Mouse (Mus musculus) urinary bladder, postnatal 14 days (tissue): ENCODE measurements around the gene Bmf.

Experiments used
- DNase-seq: peaks from one replicate; pipeline ENCODE4 v3.0.0; 2021; ENCODE audit warnings: low spot score

Bmf gene

DNA sequence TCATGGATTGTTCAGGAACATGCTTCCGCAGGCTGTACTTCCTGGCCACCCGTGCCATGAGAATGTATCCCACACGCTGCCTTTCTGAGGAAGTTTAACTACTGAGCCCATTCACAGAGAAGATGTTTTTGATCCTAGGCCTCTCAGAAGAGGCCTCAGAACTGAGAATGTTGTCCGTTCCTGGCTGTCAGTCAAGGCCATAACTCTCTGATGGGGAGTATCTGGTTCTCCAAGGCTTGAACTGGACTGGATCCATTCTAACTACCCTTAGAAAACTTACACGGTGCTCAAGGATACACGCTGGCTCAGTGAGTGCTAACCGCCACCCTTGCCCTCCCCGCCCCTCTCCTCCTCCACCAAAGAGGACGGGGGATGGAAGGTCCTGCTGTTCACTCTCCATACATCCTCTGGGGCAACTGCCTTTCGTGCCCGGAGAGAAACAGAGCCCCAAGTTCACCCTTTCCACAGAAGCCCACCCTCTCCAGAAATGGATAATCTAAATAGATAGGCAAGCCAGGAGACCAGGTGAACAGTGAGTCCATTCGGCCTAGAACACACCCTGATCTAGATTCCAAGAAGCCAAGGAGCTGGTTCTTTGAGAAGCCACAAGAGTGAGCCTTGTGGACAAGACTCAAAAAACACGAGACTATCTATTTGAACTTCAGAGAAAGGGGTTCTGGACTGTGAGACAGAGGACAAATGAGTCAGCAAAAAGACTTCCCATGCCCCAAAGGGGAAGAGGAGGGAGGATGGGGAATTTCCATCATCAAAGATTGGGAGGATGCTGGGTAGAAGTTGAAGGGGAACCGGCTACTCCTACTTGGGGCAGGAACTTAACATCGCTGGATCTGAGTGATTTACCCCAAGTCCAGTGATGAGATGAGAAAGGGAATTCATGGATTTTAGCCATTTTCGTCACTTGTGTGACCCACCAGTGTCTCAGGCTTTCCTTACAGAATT lies 36.8 kb downstream of the Bmf start:
- no peak for DNase-seq

DNA sequence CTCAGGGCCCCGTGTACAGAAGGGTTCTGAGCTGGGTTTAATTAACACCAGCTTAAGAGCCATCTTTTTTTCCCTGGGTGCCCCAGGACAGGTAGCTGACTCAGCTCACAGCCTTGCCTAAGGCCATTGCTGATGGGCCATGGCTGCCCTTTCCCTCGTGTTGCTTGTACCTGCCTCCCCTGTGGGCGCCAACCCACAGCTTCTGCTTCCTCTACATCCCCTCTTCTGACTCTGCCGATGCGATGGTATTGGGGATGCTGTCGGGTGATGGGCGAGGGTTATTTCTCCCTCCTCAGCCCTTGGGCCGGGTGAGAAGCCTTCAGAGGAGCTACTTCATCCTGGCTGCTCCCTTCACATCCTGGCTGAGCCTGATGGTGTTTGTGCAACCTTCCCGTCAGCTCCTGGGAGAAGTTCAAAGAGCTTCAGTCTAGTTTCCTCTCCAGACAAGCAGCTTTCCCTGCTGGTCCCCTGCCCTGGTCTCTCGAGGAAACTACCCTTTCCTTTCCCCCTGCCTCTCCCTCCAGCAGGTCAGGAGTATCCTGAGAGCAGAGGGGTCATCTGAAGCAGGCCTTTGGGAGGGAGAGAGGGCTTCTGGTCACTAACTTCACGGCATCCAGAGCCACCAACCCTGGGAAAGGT lies 37.6 kb downstream of the Bmf start:
- DNase-seq, result no peak

DNA sequence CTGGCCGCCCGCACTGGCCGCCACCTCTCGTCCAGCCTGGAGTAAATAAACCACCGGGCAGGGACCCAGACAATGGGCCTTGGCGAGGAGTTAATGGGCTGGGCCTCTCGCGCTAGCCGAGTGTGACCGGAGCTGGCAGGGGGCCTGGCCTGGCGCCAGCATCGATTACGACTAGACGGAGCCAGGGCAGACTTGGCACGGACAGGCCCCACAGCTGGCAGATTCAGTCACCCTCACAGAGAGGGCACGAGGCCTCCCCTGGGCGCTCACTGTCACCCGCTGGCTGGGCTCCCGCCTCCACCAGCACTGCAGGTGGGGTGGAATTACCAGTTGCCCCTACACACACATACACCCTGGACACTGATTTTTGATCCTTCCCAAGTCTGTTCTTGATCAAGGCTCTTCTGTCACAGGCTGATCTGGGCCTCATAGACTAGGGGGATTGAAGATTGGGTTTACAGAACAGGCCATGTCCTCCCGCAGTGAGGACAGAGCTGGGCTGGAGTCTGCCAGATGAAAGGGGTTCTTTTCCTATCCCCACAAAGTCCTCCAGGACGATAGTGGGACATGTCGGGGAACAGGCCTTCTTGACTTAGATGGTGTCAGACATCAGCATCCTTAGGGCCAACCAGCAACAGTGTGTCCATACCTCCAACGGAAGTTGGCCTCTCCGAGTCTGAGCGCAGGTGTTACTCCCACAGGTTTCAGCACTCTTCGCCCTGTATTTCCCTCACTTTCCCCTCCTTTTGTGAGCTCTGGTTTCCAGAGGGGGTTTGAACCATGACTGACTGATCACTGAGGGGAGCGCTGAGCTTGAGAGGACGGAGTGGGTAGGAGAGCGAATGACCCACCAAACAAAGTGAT lies 38.8 kb downstream of the Bmf start:
- DNase-seq, result peak; percentile 88

GRCm38 (mm10) chr2:118509688-118510446 lies 39.6 kb downstream of the Bmf start:
- DNase-seq, result no peak

GRCm38 (mm10) chr2:118507126-118507525 lies 42.4 kb downstream of the Bmf start:
- no peak for DNase-seq

- DNase-seq, result no peak
These were observed 49.3 kb downstream of the Bmf start for GRCm38 (mm10) chr2:118500191-118500590.

DNA sequence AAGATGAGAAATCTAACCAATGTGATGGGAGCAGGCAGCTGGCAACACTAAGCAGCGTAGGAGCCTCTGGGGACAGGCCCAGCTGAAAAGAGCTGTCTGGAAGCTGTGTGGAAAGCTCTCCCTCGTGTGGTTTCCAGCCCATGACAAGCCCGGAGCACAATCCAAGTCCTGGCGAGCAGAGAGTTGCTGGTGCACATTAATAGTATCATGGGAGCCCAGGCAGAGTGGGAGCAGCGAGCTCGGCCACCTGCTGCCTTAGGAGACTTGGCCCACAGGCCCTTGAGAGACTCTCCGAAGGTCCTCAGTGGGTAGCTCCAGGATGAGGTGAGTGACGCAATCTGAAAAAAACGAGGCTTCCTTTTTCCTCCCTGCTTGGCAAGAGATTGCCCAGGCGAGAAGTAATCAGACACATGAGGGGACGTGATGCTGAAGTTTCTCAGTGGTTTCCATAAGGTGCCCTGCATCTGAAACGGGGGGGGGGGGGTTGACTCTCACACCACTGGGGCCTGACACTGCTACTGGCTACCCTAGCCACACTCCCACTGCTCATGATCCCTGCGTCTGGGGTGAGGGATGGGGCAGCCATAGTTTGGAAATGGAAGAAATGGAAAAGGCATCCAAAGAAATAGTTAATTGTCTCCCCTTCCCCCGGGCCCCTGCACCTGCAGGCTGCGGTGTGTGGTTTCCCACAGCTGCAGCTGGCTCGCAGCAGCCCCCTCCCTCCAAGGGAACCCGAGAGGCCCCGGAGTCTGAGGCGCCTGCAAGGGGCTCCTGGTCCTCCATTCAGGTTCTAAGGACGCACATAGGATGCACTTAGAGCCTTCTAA lies 50.1 kb downstream of the Bmf start:
- DNase-seq, result no peak

DNA sequence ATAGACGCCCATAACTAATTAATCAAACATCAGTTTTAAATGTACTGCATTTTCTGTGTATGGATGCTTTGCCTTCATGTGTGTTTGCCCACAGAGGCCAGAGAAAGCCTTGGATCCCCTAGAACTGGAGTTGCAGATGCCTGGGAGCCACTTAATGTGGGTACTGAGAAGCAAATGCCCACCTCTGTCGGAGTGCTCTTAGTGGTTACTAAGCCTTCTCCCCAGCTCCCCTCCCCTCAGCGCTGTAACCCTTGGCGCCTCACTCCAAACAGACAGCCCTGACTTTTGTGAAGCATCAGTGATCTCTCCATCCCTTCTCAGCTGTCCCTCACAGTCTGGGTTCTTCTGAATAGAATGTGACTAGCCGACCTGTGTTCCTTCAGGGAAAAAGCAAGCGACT lies 51.0 kb downstream of the Bmf start:
- DNase-seq, result no peak

- no peak for DNase-seq
These were observed 51.6 kb downstream of the Bmf start for GRCm38 (mm10) chr2:118497890-118498289.

GRCm38 (mm10) chr2:118495024-118495423 lies 54.5 kb downstream of the Bmf start:
- DNase-seq, result no peak

DNA sequence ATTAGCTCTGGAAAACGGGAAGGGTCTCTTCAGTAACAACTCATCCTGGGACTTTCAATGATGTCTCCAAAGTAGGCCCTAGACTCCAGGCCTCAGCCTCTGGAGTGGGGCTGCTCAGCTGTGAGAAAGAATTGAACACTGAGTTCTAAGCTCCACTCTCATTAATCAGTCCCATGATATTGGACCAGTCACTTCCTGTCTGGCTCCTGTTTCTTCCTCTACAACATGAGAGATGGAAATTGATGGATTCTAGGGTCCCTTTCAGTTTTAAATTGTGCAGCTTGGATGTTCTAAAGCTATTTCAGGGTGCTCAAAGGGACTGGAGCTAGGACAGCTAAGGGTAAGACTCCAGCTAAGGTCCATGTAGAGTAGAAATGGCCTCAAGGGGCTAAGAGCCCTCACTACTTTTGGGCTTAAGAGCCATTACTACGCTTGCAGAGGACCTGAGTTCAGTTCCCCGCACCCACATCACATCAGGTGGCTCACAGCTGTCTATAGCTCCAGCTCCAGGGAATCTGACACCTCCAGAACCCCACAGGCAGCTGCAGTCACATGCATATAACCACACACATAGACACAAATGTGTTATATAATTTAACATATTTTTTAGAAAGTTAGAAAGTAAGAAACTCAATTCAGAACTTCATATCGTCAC lies 57.6 kb downstream of the Bmf start:
- DNase-seq, result no peak

GRCm38 (mm10) chr2:118491281-118491731 lies 58.2 kb downstream of the Bmf start:
- DNase-seq, result peak; percentile 19

DNA sequence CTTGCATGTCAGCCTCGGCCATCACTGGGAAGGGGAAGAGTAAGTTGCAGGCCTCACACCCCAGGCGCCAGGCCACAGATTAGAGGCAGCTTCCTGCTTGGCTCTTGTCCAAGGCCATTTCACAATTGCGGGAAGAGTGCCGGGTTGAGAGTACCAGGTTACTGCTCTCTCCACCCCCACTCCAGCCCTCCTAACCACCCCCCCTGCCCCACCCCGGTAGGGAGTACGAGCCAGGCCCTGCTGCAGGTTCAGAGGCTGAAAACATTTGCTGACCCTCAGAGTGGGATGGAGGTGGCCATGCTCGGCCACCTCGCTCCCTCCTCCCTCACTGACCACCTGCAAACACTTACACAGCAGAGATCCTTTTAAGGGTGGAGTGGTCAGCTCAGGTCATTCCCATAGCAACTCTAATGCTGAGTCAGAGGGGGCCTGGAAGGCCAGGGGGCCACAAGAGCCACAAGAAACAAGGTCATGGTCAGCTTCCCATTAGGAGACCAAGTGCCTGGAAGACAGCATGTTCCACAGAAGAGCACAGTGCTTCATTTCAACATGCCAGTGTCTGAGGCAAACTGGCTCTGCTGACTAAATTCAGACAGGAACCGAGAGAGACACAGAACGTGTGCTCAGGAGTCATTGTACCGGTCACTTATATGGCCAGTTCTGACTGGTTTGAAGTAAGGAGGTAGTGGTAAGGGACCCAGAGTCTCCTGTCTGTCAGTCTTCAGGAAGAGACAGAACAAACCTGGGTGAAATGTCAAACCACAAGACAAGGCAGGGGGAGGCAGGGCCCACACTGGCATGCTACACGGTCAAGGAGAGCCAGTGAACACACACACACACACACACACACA lies 59.0 kb downstream of the Bmf start:
- DNase-seq, result peak; percentile 81

DNA sequence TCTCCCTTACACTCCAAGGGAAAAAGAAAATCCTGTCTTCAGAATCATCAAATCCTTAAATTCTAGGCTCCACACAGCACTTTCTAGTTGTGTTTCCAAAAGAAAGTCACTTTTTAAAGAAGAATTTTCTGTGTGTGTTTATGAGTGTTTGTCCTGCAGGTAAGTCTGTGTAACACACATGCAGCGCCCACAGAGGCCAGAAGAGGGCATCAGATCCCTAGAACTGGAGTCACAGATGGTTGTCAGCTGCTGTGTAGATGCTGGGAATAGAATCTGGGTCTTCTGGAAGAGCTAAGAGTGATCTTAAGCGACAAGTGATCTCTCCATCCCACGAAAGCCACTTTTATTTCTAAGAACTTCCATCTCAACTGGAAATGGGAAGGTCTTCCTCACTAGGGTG lies 61.7 kb downstream of the Bmf start:
- peak; percentile 32 for DNase-seq

GRCm38 (mm10) chr2:118486933-118487332 lies 62.6 kb downstream of the Bmf start:
- peak; percentile 84 for DNase-seq

DNA sequence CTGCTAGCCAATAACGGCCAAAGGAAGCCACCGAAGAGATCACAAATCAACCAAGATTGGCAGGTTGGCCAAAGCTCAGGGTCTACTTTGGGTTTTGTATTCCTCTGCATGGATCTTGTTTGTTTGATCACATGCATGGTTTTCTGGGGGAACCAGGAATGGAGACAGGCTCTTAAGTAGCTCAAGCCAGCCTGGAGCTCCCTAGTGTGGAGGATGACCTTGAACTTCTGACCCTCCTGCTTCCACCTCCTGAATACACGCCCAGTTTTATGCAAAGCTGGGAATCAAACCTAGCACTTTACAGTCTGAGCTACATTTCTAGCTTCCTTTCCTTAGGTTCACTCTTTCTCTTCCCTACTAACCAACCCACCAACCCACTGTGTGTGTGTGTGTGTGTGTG lies 64.1 kb downstream of the Bmf start:
- no peak for DNase-seq

DNA sequence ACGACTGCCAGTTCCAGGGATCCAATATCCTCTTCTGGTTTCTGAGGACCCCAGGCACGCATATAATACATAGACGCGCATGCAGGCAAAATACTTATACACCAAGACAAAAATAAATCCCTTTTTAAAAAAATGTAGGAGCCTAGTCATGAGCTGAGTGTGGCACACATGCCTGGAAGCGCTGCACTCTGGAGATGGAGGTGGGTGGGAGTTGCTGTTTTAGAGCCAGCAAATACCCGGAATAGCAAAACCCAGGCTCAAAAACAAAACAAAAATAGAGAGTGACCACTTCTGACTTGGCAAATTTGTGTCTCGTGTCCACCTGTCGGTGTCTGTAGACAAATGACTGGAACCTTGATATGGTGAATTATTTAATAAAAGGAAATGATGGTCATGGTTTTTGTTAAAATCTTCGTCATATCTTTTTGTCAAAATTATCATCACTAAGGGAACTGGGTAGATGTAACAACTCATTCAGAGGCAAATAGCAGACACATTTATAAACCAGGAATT lies 65.0 kb downstream of the Bmf start:
- DNase-seq, result no peak

DNA sequence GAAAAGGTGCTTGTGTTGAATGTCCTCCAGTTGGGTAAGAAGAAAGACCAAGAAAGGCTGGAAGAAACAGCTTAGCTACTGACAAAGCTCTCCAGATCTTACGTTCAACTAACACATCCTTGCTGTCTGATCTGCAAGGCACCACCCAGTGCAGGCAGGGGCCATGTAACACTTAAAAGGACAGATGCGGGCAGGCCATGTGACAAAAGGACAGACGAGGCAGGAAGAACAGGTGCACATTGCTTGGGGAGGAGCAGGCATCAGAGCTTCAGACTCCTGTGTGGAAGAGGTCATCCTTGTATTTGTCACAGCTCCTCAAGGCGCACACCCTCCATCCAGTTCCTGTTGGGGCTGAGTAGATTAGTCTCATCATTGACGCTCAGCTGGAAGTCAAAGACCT lies 66.5 kb downstream of the Bmf start:
- no peak for DNase-seq

- no peak for DNase-seq
These were observed 68.6 kb downstream of the Bmf start for GRCm38 (mm10) chr2:118480886-118481285.
